Mouse (Mus musculus) spleen, postnatal 14 days (tissue): ENCODE results near the gene Sntn.

Source experiments
- DNase-seq, 2 experiments: peaks; one replicate each; pipeline ENCODE4 v3.0.0; 2021 to 2022; ENCODE audit warnings: low spot score in 2 of 2

Sntn gene

DNA sequence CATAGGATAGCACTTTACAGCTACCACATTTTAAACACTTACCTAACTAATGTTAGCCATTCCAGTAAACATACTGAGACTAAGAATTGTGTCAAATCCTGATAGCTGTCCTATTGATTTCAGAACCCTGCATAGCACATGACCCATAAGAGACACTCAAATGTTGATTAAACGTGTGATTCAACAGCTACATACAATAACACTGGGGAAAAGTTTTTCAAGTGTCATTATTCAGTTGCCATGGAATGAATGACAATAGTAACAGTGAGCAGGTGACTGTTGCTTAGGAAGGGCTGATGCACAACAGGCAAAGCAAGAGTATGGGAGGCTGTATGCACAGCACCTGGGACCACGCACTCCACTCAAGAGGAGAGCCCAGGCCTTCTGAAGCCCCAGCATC, at the start of gene Sntn:
Gene Sntn, plus strand, starts transcription at position 301 of the 400 bp plus-strand sequence.
- no peak for DNase-seq

GRCm38 (mm10) chr14:13649865-13650264, 20.8 kb upstream of the Sntn start:
- DNase-seq, result no peak

DNA sequence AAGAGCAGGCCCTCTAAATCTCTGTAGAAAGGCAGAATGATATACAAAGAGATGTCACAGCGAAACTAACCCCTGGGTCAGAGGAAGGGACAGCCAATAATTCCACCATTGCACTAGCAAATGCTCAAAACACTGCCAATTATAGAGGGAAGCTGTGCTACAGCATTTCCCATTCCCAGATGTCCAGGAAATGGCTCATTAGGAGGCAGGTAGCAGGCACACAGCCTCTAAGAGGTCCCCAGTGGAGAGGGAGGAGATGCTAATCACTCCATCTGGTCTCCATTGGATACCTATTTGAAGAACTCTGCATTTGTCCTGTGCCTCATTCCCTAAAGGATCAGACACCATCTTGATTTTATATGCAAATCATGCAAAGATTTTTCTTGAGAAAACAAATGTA, 19.6 kb upstream of the Sntn start:
- no peak for DNase-seq

GRCm38 (mm10) chr14:13651541-13652298, 19.0 kb upstream of the Sntn start:
- DNase-seq, result no peak

GRCm38 (mm10) chr14:13686716-13687115, 16.0 kb downstream of the Sntn start:
- DNase-seq, result no peak

GRCm38 (mm10) chr14:13690426-13690825, 19.8 kb downstream of the Sntn start:
- no peak for DNase-seq

DNA sequence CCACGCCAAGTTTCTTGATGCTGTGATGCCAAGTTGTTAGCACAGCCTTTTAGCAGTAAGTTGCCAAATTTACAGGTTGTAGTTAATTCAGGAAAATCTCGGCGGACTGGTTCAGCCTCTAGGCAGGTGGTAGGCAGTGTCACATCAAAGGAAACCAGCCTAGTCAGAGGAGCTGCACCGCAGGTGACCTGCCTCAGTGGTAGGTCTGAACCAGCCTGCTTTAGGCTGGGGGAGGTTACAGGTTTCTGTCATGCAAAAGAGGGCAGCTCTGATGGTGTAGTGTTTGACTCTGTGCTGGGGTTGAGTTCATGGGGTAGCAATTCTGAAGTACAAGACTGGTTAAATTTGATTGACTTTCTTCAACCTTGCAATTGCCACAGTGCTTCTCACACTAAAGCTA, 61.6 kb downstream of the Sntn start:
- no peak for DNase-seq
